Mouse (Mus musculus) kidney, adult 2 months (tissue): Measurements from ENCODE around the gene Ticrr. TPM values are rescaled to one million over a fixed set of nuclear protein-coding genes. Genes with fewer than 3 reads are reported as not detected.
A peak's percentile ranks its signal among the peaks of the same experiment; 100 is the strongest.

Source experiments
- DNase-seq: peaks from one replicate; pipeline ENCODE4 v3.0.0; 2021
- H3K27ac ChIP-seq: fragments of 200-500 bp; 2 replicates; pipeline ENCODE4 v1.5.1; 2012; ENCODE audit warnings: low read depth, low read length, control low read depth, inconsistent platforms; ENCODE audit not compliant: insufficient read depth
- H3K27me3 ChIP-seq: fragments of 200-500 bp; replicated peaks from 2 replicates; pipeline ENCODE4 v1.6.1; 2012; ENCODE audit warnings: mild to moderate bottlenecking, moderate library complexity, low read length, inconsistent platforms; ENCODE audit not compliant: control insufficient read depth, insufficient read depth
- H3K36me3 ChIP-seq: fragments of 200-500 bp; 2 replicates; pipeline ENCODE4 v1.6.1; 2012; ENCODE audit warnings: mild to moderate bottlenecking, moderate library complexity, low read length, inconsistent platforms; ENCODE audit not compliant: control insufficient read depth, insufficient read depth
- H3K4me1 ChIP-seq: fragments of 200-500 bp; 2 replicates; pipeline ENCODE4 v1.6.1; 2011; ENCODE audit warnings: low read length; ENCODE audit not compliant: control insufficient read depth, insufficient read depth
- H3K4me3 ChIP-seq: fragments of 200-500 bp; 2 replicates; pipeline ENCODE4 v1.5.1; 2011; ENCODE audit warnings: mild to moderate bottlenecking, low read depth, low read length, control low read depth; ENCODE audit not compliant: insufficient read depth
- CTCF ChIP-seq: fragments of 200-500 bp; conservative IDR thresholded peaks from 2 replicates; pipeline ENCODE4 v1.5.1; 2011; ENCODE audit warnings: low read depth, mild to moderate bottlenecking, control low read depth, low read length, moderate library complexity, mixed read lengths; ENCODE audit not compliant: insufficient read depth, insufficient read length
- POLR2A ChIP-seq: fragments of 200-500 bp; IDR thresholded peaks from one replicate; pipeline ENCODE4 v1.6.1; 2011; ENCODE audit warnings: low read depth, low read length, control low read depth
- WGBS: fragments of 180-500 bp; shearing (Covaris S2); methylation state at CpG from one replicate; pipeline ENCODE4 v1.1.7; 2018; 5-methylcytosine and 5-hydroxymethylcytosine counted together
- polyA plus RNA-seq: library from polyadenylated mRNA; depleted of rRNA; stranded (reverse); fragments of >200 nt; gene quantifications from 2 replicates; pipeline ENCODE4 v1.2.3, GENCODE M21; 2012

The Ticrr gene
- polyA plus RNA-seq, 1 experiment = 0.03 TPM

- no peak for DNase-seq
- no peak overlapping the region for H3K27ac ChIP-seq
- no peaks in the 10 kb centered on the region for H3K27me3 ChIP-seq
- no peaks in the 10 kb centered on the region for H3K36me3 ChIP-seq
- H3K4me1 ChIP-seq = no peaks in the 10 kb centered on the region
- H3K4me3 ChIP-seq = no peak overlapping the region
- WGBS = 94% methylated on average over 2 of the region's 2 CpGs
- TF ChIP-seq CTCF (no peak), POLR2A (no peak)
Observed at GRCm38 (mm10) chr7:79680231-79680630, 20.2 kb downstream of the Ticrr start.

- 89% methylated on average over 8 of the region's 8 CpGs for WGBS
- DNase-seq = no peak
- Histone ChIP-seq H3K4me3 (no peak overlapping the region), H3K4me1 (no peaks in the 10 kb centered on the region), H3K27me3 (no peaks in the 10 kb centered on the region), H3K36me3 (no peaks in the 10 kb centered on the region), H3K27ac (no peak overlapping the region)
- TF ChIP-seq POLR2A (no peak), CTCF (no peak)
Observed at GRCm38 (mm10) chr7:79696495-79696894, 36.5 kb downstream of the Ticrr start.

- Histone ChIP-seq H3K27ac (no peak overlapping the region), H3K36me3 (no peaks in the 10 kb centered on the region), H3K4me1 (no peaks in the 10 kb centered on the region), H3K4me3 (no peak overlapping the region), H3K27me3 (no peaks in the 10 kb centered on the region)
- DNase-seq = no peak
- TF ChIP-seq CTCF (no peak), POLR2A (no peak)
- 90% methylated on average over 16 of the region's 16 CpGs for WGBS
Observed at GRCm38 (mm10) chr7:79702755-79703154, 42.8 kb downstream of the Ticrr start.

GRCm38 (mm10) chr7:79705210-79705609 lies 45.2 kb downstream of the Ticrr start:
- TF ChIP-seq CTCF = no peak
- TF ChIP-seq POLR2A = no peak
- 74% methylated on average over 5 of the region's 5 CpGs for WGBS
- Histone ChIP-seq H3K27me3 (no peaks in the 10 kb centered on the region), H3K36me3 (no peaks in the 10 kb centered on the region), H3K27ac (no peak overlapping the region), H3K4me1 (no peaks in the 10 kb centered on the region), H3K4me3 (no peak overlapping the region)
- DNase-seq = no peak

- no peaks in the 10 kb centered on the region for H3K27me3 ChIP-seq
- 0 out of 2 replicates have a peak, but pooled peaks cover 3% of the 10 kb centered on the region for H3K4me1 ChIP-seq
- DNase-seq = no peak
- H3K27ac ChIP-seq = no peak overlapping the region
- WGBS = 14% methylated on average over 55 of the region's 55 CpGs
- no peak for TF ChIP-seq CTCF
- TF ChIP-seq POLR2A = no peak
- peak overlapping the region; percentile 22; the same call in 1 of the 2 replicates for H3K4me3 ChIP-seq
- H3K36me3 ChIP-seq = no peaks in the 10 kb centered on the region
Observed at GRCm38 (mm10) chr7:79710130-79710607, 50.2 kb downstream of the Ticrr start.

GRCm38 (mm10) chr7:79710831-79711230 lies 50.8 kb downstream of the Ticrr start:
- Histone ChIP-seq H3K4me1 (0 out of 2 replicates have a peak, but pooled peaks cover 4% of the 10 kb centered on the region), H3K27ac (no peak overlapping the region), H3K4me3 (no peak overlapping the region), H3K36me3 (no peaks in the 10 kb centered on the region), H3K27me3 (no peaks in the 10 kb centered on the region)
- no peak for DNase-seq
- TF ChIP-seq CTCF (no peak), POLR2A (no peak)
- 71% methylated on average over 17 of the region's 17 CpGs for WGBS

- Histone ChIP-seq H3K4me1 (0 out of 2 replicates have a peak, but pooled peaks cover 4% of the 10 kb centered on the region), H3K36me3 (no peaks in the 10 kb centered on the region), H3K4me3 (peak within 1 kb of the TSS; percentile 76), H3K27ac (no peak within 1 kb of the TSS), H3K27me3 (no peaks in the 10 kb centered on the region)
- WGBS = 1% methylated on average over 55 of the region's 55 CpGs
- no peak for TF ChIP-seq POLR2A
- no peak for TF ChIP-seq CTCF
- peak; percentile 87 for DNase-seq
Observed at GRCm38 (mm10) chr7:79715187-79715981, 55.4 kb downstream of the Ticrr start, which contains the start of gene Kif7. Gene Kif7 (minus strand): TSS chr7:79715720.
